Mouse (Mus musculus): ENCODE results near the gene Madd. TPM values are rescaled to one million over a fixed set of nuclear protein-coding genes. Genes with fewer than 3 reads are reported as not detected.

The Madd gene
- polyA plus RNA-seq, 1 experiment: not detected

- TF ChIP-seq CTCF (IDR thresholded peaks at IDR 0.05; ENCODE audit: insufficient read depth, low read depth, low read length): no peak
- TF ChIP-seq POLR2A (IDR thresholded peaks at IDR 0.05; ENCODE audit: insufficient read depth, low read depth, low read length): no peak
- Histone ChIP-seq H3K4me1 (ENCODE audit: control insufficient read depth, insufficient read depth, low read length) (peaks cover 8% of the 10 kb centered on the region), H3K27ac (ENCODE audit: insufficient read depth, low read depth, low read length) (no peak overlapping the region), H3K4me3 (ENCODE audit: insufficient read depth, low read depth, low read length) (no peak overlapping the region)
- WGBS: 90% methylated on average over 9 of the region's 9 CpGs
Measured at GRCm38 (mm10) chr2:91087453-91087852, 96.2 kb downstream of the Madd start.

Other genes starting within 250 kb of the Madd start
- 177 and 210 TPM in 2 replicates for gene Celf1, start 243.5 kb downstream of the Madd start, polyA plus RNA-seq (2012; ENCODE audit: insufficient read depth, insufficient read length, low replicate concordance, missing spikeins)
- not detected in 2 replicates for gene Rapsn, start 148.2 kb downstream of the Madd start, polyA plus RNA-seq (2012; ENCODE audit: insufficient read depth, insufficient read length, low replicate concordance, missing spikeins)
- gene Psmc3, start 129.8 kb downstream of the Madd start, polyA plus RNA-seq (2012; ENCODE audit: insufficient read depth, insufficient read length, low replicate concordance, missing spikeins): not detected in 2 replicates
- gene Slc39a13, start 113.4 kb downstream of the Madd start, polyA plus RNA-seq (2012; ENCODE audit: insufficient read depth, insufficient read length, low replicate concordance, missing spikeins): not detected in 2 replicates
- gene Spi1, start 101.4 kb downstream of the Madd start, polyA plus RNA-seq (2012; ENCODE audit: insufficient read depth, insufficient read length, low replicate concordance, missing spikeins): not detected in 2 replicates
- not detected in 2 replicates for gene Mybpc3, start 65.7 kb downstream of the Madd start, polyA plus RNA-seq (2012; ENCODE audit: insufficient read depth, insufficient read length, low replicate concordance, missing spikeins)
- gene Nr1h3, start 19.0 kb upstream of the Madd start, polyA plus RNA-seq (2012; ENCODE audit: insufficient read depth, insufficient read length, low replicate concordance, missing spikeins): not detected in 2 replicates
- gene Acp2, start 19.0 kb upstream of the Madd start, polyA plus RNA-seq (2012; ENCODE audit: insufficient read depth, insufficient read length, low replicate concordance, missing spikeins): not detected in 2 replicates
- gene Ddb2, start 53.1 kb upstream of the Madd start, polyA plus RNA-seq (2012; ENCODE audit: insufficient read depth, insufficient read length, low replicate concordance, missing spikeins): not detected in 2 replicates
- not detected in 2 replicates for gene Pacsin3, start 72.1 kb upstream of the Madd start, polyA plus RNA-seq (2012; ENCODE audit: insufficient read depth, insufficient read length, low replicate concordance, missing spikeins)
- gene Arfgap2, start 81.1 kb upstream of the Madd start, polyA plus RNA-seq (2012; ENCODE audit: insufficient read depth, insufficient read length, low replicate concordance, missing spikeins): not detected in 2 replicates